Mouse (Mus musculus) heart, embryonic 14.5 days (tissue): Measurements from ENCODE around the gene Ppef2. TPM values are rescaled to one million over a fixed set of nuclear protein-coding genes. Genes with fewer than 3 reads are reported as not detected.
A peak's percentile ranks its signal among the peaks of the same experiment; 100 is the strongest.
"Not testable (repeated sequence)": the region's sequence is repeated elsewhere in the genome, so short reads cannot be mapped to it uniquely, and the experiment has no call there.

ENCODE experiments used
- ATAC-seq: fragments of 200-750 bp; cut with Nextera tagmentation; 2 replicates; pipeline ENCODE4 v1.8.0; 2017; ENCODE audit warnings: low read depth, moderate TSS enrichment; ENCODE audit not compliant: insufficient number of reproducible peaks, insufficient read depth, low FRiP score
- H3K27ac ChIP-seq, 2 experiments: fragments of 200-500 bp in 1 of 2; fragments of 300-500 bp in 1 of 2; sonication (generic) in 1 of 2; replicated peaks in 1 of 2; 2 replicates each; pipeline ENCODE4 v1.5.1; 2012 to 2014; ENCODE audit warnings: low read depth in 2 of 2, low read length in 2 of 2, control low read depth in 1 of 2, mild to moderate bottlenecking in 1 of 2, mixed read lengths in 1 of 2; ENCODE audit not compliant: control insufficient read depth in 1 of 2, insufficient read depth in 1 of 2
- H3K27me3 ChIP-seq: fragments of 300-500 bp; sonication (generic); 2 replicates; pipeline ENCODE4 v1.6.1; 2014; ENCODE audit warnings: mild to moderate bottlenecking, low read length, control low read depth; ENCODE audit not compliant: control insufficient read depth, insufficient read depth
- H3K36me3 ChIP-seq: fragments of 300-500 bp; sonication (generic); 2 replicates; pipeline ENCODE4 v1.6.1; 2014; ENCODE audit warnings: mild to moderate bottlenecking, control low read depth, low read length, mixed read lengths; ENCODE audit not compliant: control insufficient read depth, insufficient read depth
- H3K4me1 ChIP-seq, 2 experiments: fragments of 200-500 bp in 1 of 2; fragments of 300-500 bp in 1 of 2; sonication (generic) in 1 of 2; 2 replicates each; pipeline ENCODE4 v1.6.1; 2012 to 2014; ENCODE audit warnings: low read length in 2 of 2, control low read depth in 1 of 2, mixed read lengths in 1 of 2; ENCODE audit not compliant: control insufficient read depth in 2 of 2, insufficient read depth in 2 of 2
- H3K4me2 ChIP-seq: fragments of 300-500 bp; sonication (generic); 2 replicates; pipeline ENCODE4 v1.6.1; 2014; ENCODE audit warnings: mild to moderate bottlenecking, low read length
- H3K4me3 ChIP-seq, 2 experiments: fragments of 200-500 bp in 1 of 2; fragments of 300-500 bp in 1 of 2; sonication (generic) in 1 of 2; 2 replicates each; pipeline ENCODE4 v1.5.1; 2012 to 2014; ENCODE audit warnings: low read length in 2 of 2, mild to moderate bottlenecking in 2 of 2, control low read depth in 1 of 2, low read depth in 1 of 2, moderate library complexity in 1 of 2; ENCODE audit not compliant: control insufficient read depth in 1 of 2, insufficient read depth in 1 of 2
- H3K9ac ChIP-seq: fragments of 300-500 bp; sonication (generic); 2 replicates; pipeline ENCODE4 v1.6.1; 2014; ENCODE audit warnings: mild to moderate bottlenecking, low read length
- H3K9me3 ChIP-seq: fragments of 300-500 bp; sonication (generic); 2 replicates; pipeline ENCODE4 v1.6.1; 2016; ENCODE audit warnings: low read length, control low read depth; ENCODE audit not compliant: control insufficient read depth
- WGBS: fragments of 180-500 bp; shearing (Covaris S2); extraction: QIAGEN DNeasy Blood & Tissue Kit; methylation state at CpG from one replicate; pipeline ENCODE4 v1.1.7; 2014; 5-methylcytosine and 5-hydroxymethylcytosine counted together
- polyA plus RNA-seq: library from polyadenylated mRNA; unstranded; fragments of >200 nt; fragmentation: Nextera tagmentation; extraction: Ambion mirVana; gene quantifications from 2 replicates; pipeline ENCODE4 v1.2.1, GENCODE M21; 2014

Ppef2 gene
- polyA plus RNA-seq, 1 experiment from 2014 or later, result not detected

DNA sequence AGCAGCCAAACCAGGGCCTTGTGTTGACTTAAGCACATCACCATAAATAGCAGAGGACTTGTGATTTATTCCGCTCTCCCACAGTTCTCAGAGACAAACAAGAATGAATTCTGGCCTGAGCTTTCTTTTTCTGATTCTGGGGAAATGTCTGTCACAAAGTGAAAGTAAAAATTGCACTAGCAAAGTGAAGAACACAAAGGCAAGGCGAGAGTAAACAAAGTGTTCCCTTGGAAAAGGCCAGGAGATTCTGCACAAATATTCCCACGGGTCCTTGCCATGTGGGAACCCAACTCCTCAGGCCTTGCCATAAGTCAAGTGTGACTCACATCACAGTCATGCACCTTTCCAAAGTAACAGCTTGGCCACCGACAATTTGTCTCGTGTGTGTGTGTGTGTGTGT lies 50.4 kb downstream of the Ppef2 start:
- no peak for ATAC-seq
- peaks cover 0 to 6% of the 10 kb centered on the region in 2 experiments; a peak in 2 of 4 replicates for H3K4me1 ChIP-seq
- WGBS, result 94% methylated on average over 5 of the region's 5 CpGs
- H3K4me3 ChIP-seq, result no peak overlapping the region
- H3K9me3 ChIP-seq, result no peaks in the 10 kb centered on the region
- H3K9ac ChIP-seq, result no peak overlapping the region
- H3K36me3 ChIP-seq, result peaks cover 37% of the 10 kb centered on the region
- no peak overlapping the region for H3K27ac ChIP-seq
- H3K27me3 ChIP-seq, result no peaks in the 10 kb centered on the region
- no peak overlapping the region for H3K4me2 ChIP-seq

- no peak overlapping the region for H3K4me2 ChIP-seq
- H3K27ac ChIP-seq, result no peak overlapping the region
- peaks cover 42% of the 10 kb centered on the region for H3K36me3 ChIP-seq
Measured at GRCm38 (mm10) chr5:92205184-92205583, 50.9 kb downstream of the Ppef2 start.

DNA sequence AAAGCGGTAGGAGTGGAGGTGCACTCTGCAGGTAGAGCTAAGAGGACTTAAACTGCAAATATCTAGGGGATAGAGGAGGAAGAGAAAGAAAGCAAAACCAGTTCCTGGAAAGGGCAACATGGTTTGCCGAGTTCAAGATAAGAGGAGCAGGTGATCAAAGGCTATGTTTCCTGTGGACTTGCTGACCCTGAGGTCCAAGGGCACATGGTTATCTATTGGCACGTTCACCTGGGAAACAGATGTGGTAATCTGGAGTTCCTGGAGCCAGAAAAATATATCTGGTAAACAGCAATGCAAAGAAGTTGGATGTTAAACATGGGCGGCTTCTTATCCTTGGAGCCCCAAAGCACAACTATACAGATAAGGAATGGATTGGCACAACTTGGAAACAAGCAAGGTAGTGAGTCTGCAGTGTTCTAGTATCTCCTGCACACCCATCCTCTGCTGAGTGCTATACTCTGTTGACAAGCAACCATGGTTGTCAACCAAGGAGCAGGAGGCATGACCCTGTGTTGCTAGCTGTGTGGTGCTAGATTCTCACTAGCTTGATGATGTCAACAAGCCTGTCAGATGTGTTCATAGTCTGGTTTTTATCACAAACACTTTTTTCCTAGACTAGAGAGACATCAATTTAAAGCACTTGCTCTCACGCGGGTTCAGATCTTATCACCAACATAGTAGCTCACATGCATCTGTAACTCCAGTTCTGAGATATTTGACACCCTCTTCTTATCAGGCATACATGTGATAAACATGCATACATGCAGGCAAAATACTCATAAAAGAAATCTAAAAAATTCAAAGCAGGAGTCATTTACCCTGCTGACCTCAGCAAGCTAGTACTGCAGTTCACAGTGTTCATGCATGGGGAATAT lies 51.7 kb downstream of the Ppef2 start:
- H3K36me3 ChIP-seq, result peaks cover 50% of the 10 kb centered on the region
- no peak overlapping the region for H3K4me2 ChIP-seq
- no peak overlapping the region; a peak in 1 of 4 replicates for H3K27ac ChIP-seq
- 32% methylated on average over 6 of the region's 6 CpGs for WGBS
- no peaks in the 10 kb centered on the region for H3K9me3 ChIP-seq
- ATAC-seq, result peak; percentile 61
- H3K27me3 ChIP-seq, result no peaks in the 10 kb centered on the region
- no peak overlapping the region for H3K4me3 ChIP-seq
- H3K9ac ChIP-seq, result no peak overlapping the region
- peaks cover 0 to 6% of the 10 kb centered on the region in 2 experiments; a peak in 2 of 4 replicates for H3K4me1 ChIP-seq

More at GRCm38 (mm10) chr5:92205184-92205583, 50.9 kb downstream of the Ppef2 start:
- no peaks in the 10 kb centered on the region for H3K27me3 ChIP-seq
- no peak overlapping the region for H3K4me3 ChIP-seq
- no peak overlapping the region for H3K9ac ChIP-seq
- WGBS, result 91% methylated on average over 7 of the region's 7 CpGs
- ATAC-seq, result no peak
- H3K9me3 ChIP-seq, result no peaks in the 10 kb centered on the region
- peaks cover 0 to 6% of the 10 kb centered on the region in 2 experiments; a peak in 2 of 4 replicates for H3K4me1 ChIP-seq

DNA sequence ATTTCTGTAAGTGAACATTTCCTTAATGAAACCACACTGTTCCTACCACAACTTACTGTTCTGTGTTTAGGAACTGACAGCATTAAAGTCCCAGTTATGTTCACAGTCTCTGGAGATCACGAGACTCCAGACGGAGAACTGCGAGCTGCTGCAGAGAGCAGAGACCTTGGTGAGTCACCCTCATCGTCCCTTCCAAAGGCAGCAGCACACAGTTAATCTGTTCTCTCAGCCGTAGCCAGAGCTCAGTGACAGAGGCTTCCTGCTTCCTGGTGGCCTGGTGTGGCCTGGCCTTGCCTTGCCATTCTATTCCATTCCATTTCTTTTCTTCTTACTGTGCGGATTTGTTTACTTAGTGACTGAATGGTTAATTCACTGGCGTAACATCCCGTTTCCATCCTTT lies 57.8 kb downstream of the Ppef2 start:
- Histone ChIP-seq H3K36me3 (peaks cover 92% of the 10 kb centered on the region), H3K9ac (no peak overlapping the region), H3K27me3 (no peaks in the 10 kb centered on the region), H3K4me2 (no peak overlapping the region), H3K4me1 (no peaks in the 10 kb centered on the region), H3K27ac (no peak overlapping the region), H3K4me3 (no peak overlapping the region), H3K9me3 (no peaks in the 10 kb centered on the region)
- WGBS, result 64% methylated on average over 8 of the region's 8 CpGs
- ATAC-seq, result no peak

DNA sequence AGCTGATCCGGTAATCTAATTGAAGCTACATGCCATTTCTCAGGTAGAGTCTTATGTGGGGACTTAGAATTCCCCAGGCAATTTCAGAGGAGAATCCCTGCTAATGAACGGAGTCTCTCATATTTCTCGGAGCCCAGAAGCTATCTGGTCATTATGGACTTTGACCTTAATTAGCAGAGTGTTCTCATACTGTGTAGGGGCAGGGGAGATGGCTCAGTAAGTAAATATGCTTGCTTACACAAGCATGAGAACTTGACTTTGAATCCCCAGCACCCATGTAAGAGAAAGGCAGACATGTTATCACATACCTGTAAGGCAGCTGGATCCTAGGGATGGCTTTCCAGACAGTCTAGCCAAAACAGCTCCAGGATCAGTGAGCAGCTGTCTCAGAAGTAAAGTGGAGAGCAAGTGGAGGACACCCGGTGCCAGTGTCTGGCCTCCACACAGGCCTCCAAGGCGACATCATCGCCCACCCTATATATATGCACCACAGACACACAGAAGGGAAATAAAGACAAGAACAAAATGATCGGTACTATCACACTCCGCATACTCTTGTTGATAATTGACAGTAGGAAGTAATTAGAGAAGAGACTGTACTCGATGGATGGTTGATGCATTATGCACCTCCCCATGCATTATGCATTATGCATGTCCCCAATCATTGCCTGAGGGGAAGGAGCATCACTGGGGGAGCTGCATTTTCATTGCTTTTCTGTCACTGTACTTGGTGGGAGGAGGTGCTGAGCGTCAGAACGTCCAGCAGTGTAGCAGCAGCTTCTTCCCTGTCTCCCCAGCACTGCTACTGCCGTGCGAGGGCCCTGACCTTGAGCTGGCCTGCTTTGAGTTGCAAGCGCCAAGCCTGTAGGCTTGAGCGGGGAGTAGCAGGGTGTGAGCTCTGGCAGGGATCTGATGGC lies 58.9 kb downstream of the Ppef2 start:
- WGBS, result 78% methylated on average over 15 of the region's 15 CpGs
- Histone ChIP-seq H3K27me3 (no peaks in the 10 kb centered on the region), H3K36me3 (peaks cover 94% of the 10 kb centered on the region), H3K4me1 (no peaks in the 10 kb centered on the region), H3K4me2 (no peak overlapping the region), H3K4me3 (no peak overlapping the region), H3K9ac (no peak overlapping the region), H3K9me3 (no peaks in the 10 kb centered on the region), H3K27ac (no peak overlapping the region)
- ATAC-seq, result no peak

- not testable (repeated sequence) for ATAC-seq, H3K9me3 ChIP-seq, H3K27me3 ChIP-seq, H3K27ac ChIP-seq, H3K4me2 ChIP-seq, H3K4me1 ChIP-seq, H3K9ac ChIP-seq, H3K4me3 ChIP-seq
- 56% methylated on average over 2 of the region's 2 CpGs for WGBS
- H3K36me3 ChIP-seq, result peaks cover 91% of the 10 kb centered on the region
Measured at GRCm38 (mm10) chr5:92195716-92196115, 60.4 kb downstream of the Ppef2 start.

GRCm38 (mm10) chr5:92188881-92189483 lies 67.1 kb downstream of the Ppef2 start:
- no peak overlapping the region for H3K4me3 ChIP-seq
- H3K4me1 ChIP-seq, result no peaks in the 10 kb centered on the region
- 90% methylated on average over 7 of the region's 7 CpGs for WGBS
- H3K36me3 ChIP-seq, result peaks cover 86% of the 10 kb centered on the region
- no peak overlapping the region for H3K27ac ChIP-seq
- no peak overlapping the region for H3K9ac ChIP-seq
- peaks cover 8% of the 10 kb centered on the region; the same call in 1 of the 2 replicates for H3K9me3 ChIP-seq
- ATAC-seq, result no peak
- H3K4me2 ChIP-seq, result no peak overlapping the region
- H3K27me3 ChIP-seq, result no peaks in the 10 kb centered on the region
